Mouse (Mus musculus): ENCODE results near the gene Snx33.
"Not testable (repeated sequence)": the region's sequence is repeated elsewhere in the genome, so short reads cannot be mapped to it uniquely, and the experiment has no call there.

DNA sequence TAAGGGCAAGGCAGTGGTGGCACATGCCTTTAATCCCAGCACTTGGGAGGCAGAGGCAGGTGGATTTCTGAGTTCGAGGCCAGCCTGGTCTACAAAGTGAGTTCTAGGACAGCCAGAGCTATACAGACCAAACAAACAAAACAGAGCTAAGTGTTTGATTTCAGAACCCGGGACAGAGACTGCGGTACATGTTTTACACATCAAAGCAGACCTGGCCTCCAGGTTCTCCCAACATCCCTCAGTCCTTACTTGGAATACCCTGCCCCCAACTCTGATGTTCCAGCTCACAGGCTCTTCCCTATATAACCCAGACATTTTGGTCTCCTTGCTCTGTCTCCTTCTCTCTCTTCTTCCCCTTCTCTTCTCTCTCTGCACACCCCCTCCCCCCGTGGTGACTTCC lies 18.2 kb downstream of the Snx33 start:
- not testable (repeated sequence) for TF ChIP-seq POLR2A (IDR thresholded peaks at IDR 0.05; ENCODE audit: extremely low read depth, insufficient read depth, low read length); CTCF (IDR thresholded peaks at IDR 0.05; ENCODE audit: low read depth, low read length)

All from liver, adult 2 months (tissue).